Mouse (Mus musculus): Measurements from ENCODE around the gene Pias3. TPM values are rescaled to one million over a fixed set of nuclear protein-coding genes. Genes with fewer than 3 reads are reported as not detected.
A peak's percentile ranks its signal among the peaks of the same experiment; 100 is the strongest.

Gene Pias3
- polyA plus RNA-seq, 1 experiment from 2014 or later = 32.6 TPM

GRCm38 (mm10) chr3:96668424-96669067 lies 27.6 kb upstream of the Pias3 start:
- WGBS = 93% methylated on average over 5 of the region's 5 CpGs
- ATAC-seq = no peak

GRCm38 (mm10) chr3:96669727-96670468 lies 26.3 kb upstream of the Pias3 start, which contains the start of gene Ankrd35:
Gene Ankrd35 (plus strand): TSS chr3:96670131.
- Histone ChIP-seq H3K4me2 (ENCODE audit: low read length) (peak within 1 kb of the TSS; percentile 83), H3K4me1 (replicated peaks; ENCODE audit: control insufficient read depth, insufficient read depth, low read length) (peaks cover 9% of the 10 kb centered on the region), H3K9ac (replicated peaks; ENCODE audit: low read depth, low read length) (peak within 1 kb of the TSS; percentile 56), H3K27ac (ENCODE audit: low read length) (no peak within 1 kb of the TSS), H3K9me3 (ENCODE audit: control insufficient read depth, low read length) (no peaks in the 10 kb centered on the region), H3K27me3 (replicated peaks; ENCODE audit: control insufficient read depth, insufficient read depth, low read length) (0 out of 2 replicates have a peak, but pooled peaks cover 3% of the 10 kb centered on the region), H3K36me3 (ENCODE audit: control insufficient read depth, insufficient read depth) (no peaks in the 10 kb centered on the region), H3K4me3 (replicated peaks; ENCODE audit: low read length) (peak within 1 kb of the TSS; percentile 56)
- 5% methylated on average over 35 of the region's 35 CpGs for WGBS
- ATAC-seq = peak; percentile 94

More at GRCm38 (mm10) chr3:96668424-96669067, 27.6 kb upstream of the Pias3 start:
- Histone ChIP-seq H3K27me3 (replicated peaks; ENCODE audit: control insufficient read depth, insufficient read depth, low read length) (0 out of 2 replicates have a peak, but pooled peaks cover 3% of the 10 kb centered on the region), H3K9ac (replicated peaks; ENCODE audit: low read depth, low read length) (no peak overlapping the region), H3K27ac (ENCODE audit: low read length) (no peak overlapping the region), H3K36me3 (ENCODE audit: control insufficient read depth, insufficient read depth) (no peaks in the 10 kb centered on the region), H3K4me3 (replicated peaks; ENCODE audit: low read length) (no peak overlapping the region), H3K9me3 (ENCODE audit: control insufficient read depth, low read length) (no peaks in the 10 kb centered on the region), H3K4me1 (replicated peaks; ENCODE audit: control insufficient read depth, insufficient read depth, low read length) (peaks cover 12% of the 10 kb centered on the region), H3K4me2 (ENCODE audit: low read length) (no peak overlapping the region)

GRCm38 (mm10) chr3:96671519-96671918 lies 24.7 kb upstream of the Pias3 start:
- no peak for ATAC-seq
- Histone ChIP-seq H3K9ac (replicated peaks; ENCODE audit: low read depth, low read length) (no peak overlapping the region), H3K27me3 (replicated peaks; ENCODE audit: control insufficient read depth, insufficient read depth, low read length) (0 out of 2 replicates have a peak, but pooled peaks cover 3% of the 10 kb centered on the region), H3K4me1 (replicated peaks; ENCODE audit: control insufficient read depth, insufficient read depth, low read length) (peaks cover 9% of the 10 kb centered on the region), H3K4me3 (replicated peaks; ENCODE audit: low read length) (no peak overlapping the region), H3K36me3 (ENCODE audit: control insufficient read depth, insufficient read depth) (no peaks in the 10 kb centered on the region), H3K27ac (ENCODE audit: low read length) (no peak overlapping the region), H3K4me2 (ENCODE audit: low read length) (no peak overlapping the region), H3K9me3 (ENCODE audit: control insufficient read depth, low read length) (no peaks in the 10 kb centered on the region)
- 94% methylated on average over 5 of the region's 5 CpGs for WGBS

GRCm38 (mm10) chr3:96673514-96673913 lies 22.7 kb upstream of the Pias3 start:
- Histone ChIP-seq H3K4me2 (ENCODE audit: low read length) (no peak overlapping the region), H3K27ac (ENCODE audit: low read length) (no peak overlapping the region), H3K36me3 (ENCODE audit: control insufficient read depth, insufficient read depth) (no peaks in the 10 kb centered on the region), H3K4me1 (replicated peaks; ENCODE audit: control insufficient read depth, insufficient read depth, low read length) (peaks cover 9% of the 10 kb centered on the region), H3K4me3 (replicated peaks; ENCODE audit: low read length) (no peak overlapping the region), H3K9me3 (ENCODE audit: control insufficient read depth, low read length) (no peaks in the 10 kb centered on the region), H3K27me3 (replicated peaks; ENCODE audit: control insufficient read depth, insufficient read depth, low read length) (0 out of 2 replicates have a peak, but pooled peaks cover 3% of the 10 kb centered on the region), H3K9ac (replicated peaks; ENCODE audit: low read depth, low read length) (no peak overlapping the region)
- ATAC-seq = no peak
- WGBS = 66% methylated on average over 4 of the region's 4 CpGs

- ATAC-seq = no peak
- H3K4me1 ChIP-seq (replicated peaks; ENCODE audit: control insufficient read depth, insufficient read depth, low read length) = peaks cover 9% of the 10 kb centered on the region
- 75% methylated on average over 8 of the region's 8 CpGs for WGBS
- H3K9me3 ChIP-seq (ENCODE audit: control insufficient read depth, low read length) = no peaks in the 10 kb centered on the region
- no peak overlapping the region for H3K4me2 ChIP-seq (ENCODE audit: low read length)
- no peak overlapping the region for H3K27ac ChIP-seq (ENCODE audit: low read length)
- H3K4me3 ChIP-seq (replicated peaks; ENCODE audit: low read length) = no peak overlapping the region
- no peaks in the 10 kb centered on the region for H3K36me3 ChIP-seq (ENCODE audit: control insufficient read depth, insufficient read depth)
- 0 out of 2 replicates have a peak, but pooled peaks cover 3% of the 10 kb centered on the region for H3K27me3 ChIP-seq (replicated peaks; ENCODE audit: control insufficient read depth, insufficient read depth, low read length)
- H3K9ac ChIP-seq (replicated peaks; ENCODE audit: low read depth, low read length) = no peak overlapping the region
These were observed 21.7 kb upstream of the Pias3 start for GRCm38 (mm10) chr3:96674442-96674841.

GRCm38 (mm10) chr3:96675171-96675570 lies 21.0 kb upstream of the Pias3 start:
- ATAC-seq = no peak
- no peak overlapping the region for H3K27ac ChIP-seq (ENCODE audit: low read length)
- H3K27me3 ChIP-seq (replicated peaks; ENCODE audit: control insufficient read depth, insufficient read depth, low read length) = 0 out of 2 replicates have a peak, but pooled peaks cover 3% of the 10 kb centered on the region
- H3K36me3 ChIP-seq (ENCODE audit: control insufficient read depth, insufficient read depth) = no peaks in the 10 kb centered on the region
- no peak overlapping the region for H3K4me3 ChIP-seq (replicated peaks; ENCODE audit: low read length)
- no peaks in the 10 kb centered on the region for H3K9me3 ChIP-seq (ENCODE audit: control insufficient read depth, low read length)
- H3K9ac ChIP-seq (replicated peaks; ENCODE audit: low read depth, low read length) = no peak overlapping the region
- 75% methylated on average over 3 of the region's 3 CpGs for WGBS
- peaks cover 5% of the 10 kb centered on the region for H3K4me1 ChIP-seq (replicated peaks; ENCODE audit: control insufficient read depth, insufficient read depth, low read length)
- no peak overlapping the region for H3K4me2 ChIP-seq (ENCODE audit: low read length)

GRCm38 (mm10) chr3:96675690-96676089 lies 20.5 kb upstream of the Pias3 start:
- H3K4me1 ChIP-seq (replicated peaks; ENCODE audit: control insufficient read depth, insufficient read depth, low read length) = no peaks in the 10 kb centered on the region
- 0 out of 2 replicates have a peak, but pooled peaks cover 3% of the 10 kb centered on the region for H3K27me3 ChIP-seq (replicated peaks; ENCODE audit: control insufficient read depth, insufficient read depth, low read length)
- WGBS = 26% methylated on average over 3 of the region's 3 CpGs
- no peak overlapping the region for H3K4me2 ChIP-seq (ENCODE audit: low read length)
- no peak for ATAC-seq
- no peaks in the 10 kb centered on the region for H3K36me3 ChIP-seq (ENCODE audit: control insufficient read depth, insufficient read depth)
- H3K9ac ChIP-seq (replicated peaks; ENCODE audit: low read depth, low read length) = no peak overlapping the region
- H3K4me3 ChIP-seq (replicated peaks; ENCODE audit: low read length) = no peak overlapping the region
- no peak overlapping the region for H3K27ac ChIP-seq (ENCODE audit: low read length)
- H3K9me3 ChIP-seq (ENCODE audit: control insufficient read depth, low read length) = no peaks in the 10 kb centered on the region

- Histone ChIP-seq H3K4me2 (ENCODE audit: low read length) (no peak overlapping the region), H3K36me3 (ENCODE audit: control insufficient read depth, insufficient read depth) (no peaks in the 10 kb centered on the region), H3K4me1 (replicated peaks; ENCODE audit: control insufficient read depth, insufficient read depth, low read length) (no peaks in the 10 kb centered on the region), H3K9me3 (ENCODE audit: control insufficient read depth, low read length) (no peaks in the 10 kb centered on the region), H3K4me3 (replicated peaks; ENCODE audit: low read length) (no peak overlapping the region), H3K27me3 (replicated peaks; ENCODE audit: control insufficient read depth, insufficient read depth, low read length) (no peaks in the 10 kb centered on the region), H3K27ac (ENCODE audit: low read length) (no peak overlapping the region), H3K9ac (replicated peaks; ENCODE audit: low read depth, low read length) (no peak overlapping the region)
- no peak for ATAC-seq
- WGBS = 66% methylated on average over 7 of the region's 7 CpGs
These were observed 17.7 kb upstream of the Pias3 start for GRCm38 (mm10) chr3:96678456-96678855.

GRCm38 (mm10) chr3:96679159-96679674 lies 17.0 kb upstream of the Pias3 start:
- no peak overlapping the region for H3K9ac ChIP-seq (replicated peaks; ENCODE audit: low read depth, low read length)
- WGBS = 20% methylated on average over 5 of the region's 5 CpGs
- no peaks in the 10 kb centered on the region for H3K27me3 ChIP-seq (replicated peaks; ENCODE audit: control insufficient read depth, insufficient read depth, low read length)
- no peak overlapping the region for H3K4me2 ChIP-seq (ENCODE audit: low read length)
- H3K36me3 ChIP-seq (ENCODE audit: control insufficient read depth, insufficient read depth) = no peaks in the 10 kb centered on the region
- H3K4me3 ChIP-seq (replicated peaks; ENCODE audit: low read length) = no peak overlapping the region
- H3K27ac ChIP-seq (ENCODE audit: low read length) = no peak overlapping the region
- no peaks in the 10 kb centered on the region for H3K9me3 ChIP-seq (ENCODE audit: control insufficient read depth, low read length)
- no peaks in the 10 kb centered on the region for H3K4me1 ChIP-seq (replicated peaks; ENCODE audit: control insufficient read depth, insufficient read depth, low read length)
- ATAC-seq = no peak
